ENCODE assay signal across 7 mouse cellular contexts in genomic region chr6:28618751-28619153, GRCm38 (mm10).
A peak's percentile ranks its signal among the peaks of the same experiment; 100 is the strongest.
DNase-seq lines count a peak whose midpoint lies in the region; ATAC-seq and TF ChIP-seq lines count a peak whose summit lies in the region.

No protein-coding gene starts in this region.

- DNase-seq in Muller cell, postnatal 12 days (ENCODE audit: inconsistent ontology term): peak; percentile 45
- DNase-seq in adrenal gland, adult 2 months: peak; percentile 88
- peak; percentile 78 to 81 for DNase-seq in heart, postnatal 10 days
- DNase-seq in kidney, postnatal 10 days: peak; percentile 83
- DNase-seq in lung, postnatal 0 days (ENCODE audit: low spot score): peak; percentile 76
- peak; percentile 35 for DNase-seq in spleen, adult 12 weeks (ENCODE audit: low spot score)

- no peak overlapping the region for H3K9ac ChIP-seq in forebrain, embryonic 12.5 days
- no peak overlapping the region for H3K9ac ChIP-seq in lung, postnatal 0 days (replicated peaks; ENCODE audit: low read depth)

- intact Hi-C loops in heart, postnatal 10 days (cut with DNase I): no loop called here

- no peaks in the 10 kb centered on the region for H3K36me3 ChIP-seq in forebrain, embryonic 12.5 days (replicated peaks)
- no peaks in the 10 kb centered on the region for H3K36me3 ChIP-seq in lung, postnatal 0 days (ENCODE audit: insufficient read depth, low read length)

- peak overlapping the region; percentile 42; the same call in 1 of the 2 replicates for H3K27ac ChIP-seq in forebrain, embryonic 12.5 days
- no peak overlapping the region for H3K27ac ChIP-seq in lung, postnatal 0 days (ENCODE audit: low read length)

- WGBS in forebrain, embryonic 12.5 days: 44% methylated on average over 7 of the region's 7 CpGs
- WGBS in lung, postnatal 0 days: 7% methylated on average over 7 of the region's 7 CpGs

- no peak overlapping the region for H3K4me3 ChIP-seq in forebrain, embryonic 12.5 days (replicated peaks)
- no peak overlapping the region for H3K4me3 ChIP-seq in lung, postnatal 0 days (ENCODE audit: low read depth, low read length)

- ATAC-seq in forebrain, embryonic 12.5 days (ENCODE audit: low FRiP score): peak; percentile 63; the same call in 1 of the 2 replicates
- ATAC-seq in lung, postnatal 0 days: peak; percentile 61

- H3K4me2 ChIP-seq in forebrain, embryonic 12.5 days: no peak overlapping the region
- 0 out of 2 replicates have a peak overlapping the region, but pooled peaks have one; percentile 25 for H3K4me2 ChIP-seq in lung, postnatal 0 days (replicated peaks; ENCODE audit: low read depth, low read length)

- no peak for TF ChIP-seq CTCF in lung, postnatal 0 days (IDR thresholded peaks at IDR 0.05)

- H3K9me3 ChIP-seq in forebrain, embryonic 12.5 days: no peaks in the 10 kb centered on the region
- H3K9me3 ChIP-seq in lung, postnatal 0 days (ENCODE audit: low read length): no peaks in the 10 kb centered on the region

- H3K4me1 ChIP-seq in forebrain, embryonic 12.5 days: peaks cover 29% of the 10 kb centered on the region
- peaks cover 18% of the 10 kb centered on the region; the same call in 1 of the 2 replicates for H3K4me1 ChIP-seq in lung, postnatal 0 days (ENCODE audit: insufficient read depth, low read depth, low read length)

- H3K27me3 ChIP-seq in forebrain, embryonic 12.5 days: no peaks in the 10 kb centered on the region
- no peaks in the 10 kb centered on the region for H3K27me3 ChIP-seq in lung, postnatal 0 days (replicated peaks; ENCODE audit: insufficient read depth, low read length)

- 0 out of 2 replicates have a peak, but pooled peaks have one; percentile 11 for TF ChIP-seq EP300 in lung, postnatal 0 days (IDR thresholded peaks at IDR 0.05)

Comparison
In these comparisons a context has a peak if more than half of its experiments do, and no peak if none do; other contexts are left out.
1. DNase-seq: peak in every context shown above with its lines; median percentile 88 in adrenal gland, adult 2 months; 83 in kidney, postnatal 10 days; 80 in heart, postnatal 10 days; 76 in lung, postnatal 0 days; 45 in Muller cell, postnatal 12 days; 35 in spleen, adult 12 weeks.